Mouse (Mus musculus): Measurements from ENCODE around the gene Ccdc39.
A peak's percentile ranks its signal among the peaks of the same experiment; 100 is the strongest.

The Ccdc39 gene

GRCm38 (mm10) chr3:33843801-33844632 lies at the start of gene Ccdc39:
Gene Ccdc39 (minus strand): TSS chr3:33844310.
- peak; percentile 80 for DNase-seq

GRCm38 (mm10) chr3:33893433-33893832 lies 49.3 kb upstream of the Ccdc39 start:
- no peak for DNase-seq

GRCm38 (mm10) chr3:33887438-33887837 lies 43.3 kb upstream of the Ccdc39 start:
- no peak for DNase-seq

DNA sequence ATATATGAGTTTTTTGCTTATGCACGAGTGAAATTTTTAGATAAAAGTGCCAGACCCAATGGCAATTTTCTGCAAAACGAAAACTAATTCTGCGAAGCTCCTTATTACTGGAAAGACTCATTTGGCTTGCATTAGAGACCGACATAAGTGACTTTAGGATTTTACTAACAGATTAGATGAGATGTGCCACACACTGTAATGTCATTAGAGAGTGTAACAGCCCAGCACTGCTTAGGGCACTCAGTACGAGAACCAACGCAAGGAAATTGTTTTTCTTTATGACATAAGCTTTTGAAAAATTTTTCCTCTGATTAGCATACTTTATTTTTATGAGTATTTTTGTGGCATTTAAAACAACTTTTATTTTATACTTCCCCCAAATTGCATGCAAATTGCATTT lies 39.0 kb upstream of the Ccdc39 start:
- no peak for DNase-seq

DNA sequence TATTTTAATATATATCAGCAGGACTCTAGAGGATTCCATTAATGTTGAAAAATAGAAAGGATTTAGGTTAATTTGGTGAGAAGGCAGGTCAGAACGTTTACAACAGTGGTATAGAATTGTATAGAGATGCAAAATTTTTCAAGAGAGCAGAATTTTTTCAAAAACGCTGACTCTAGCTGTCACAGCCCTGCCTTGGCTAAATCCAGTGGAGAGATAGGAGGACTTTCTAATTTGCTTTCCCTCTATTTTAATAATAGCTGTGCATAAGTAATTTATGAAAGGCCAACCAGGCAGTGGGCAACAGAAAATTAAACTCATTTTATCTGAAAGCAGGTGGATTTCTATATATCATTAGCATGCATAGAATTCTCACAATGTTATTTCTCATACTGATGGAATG lies 38.6 kb upstream of the Ccdc39 start:
- no peak for DNase-seq

- DNase-seq = no peak
Measured at GRCm38 (mm10) chr3:33878661-33879060, 34.6 kb upstream of the Ccdc39 start.

DNA sequence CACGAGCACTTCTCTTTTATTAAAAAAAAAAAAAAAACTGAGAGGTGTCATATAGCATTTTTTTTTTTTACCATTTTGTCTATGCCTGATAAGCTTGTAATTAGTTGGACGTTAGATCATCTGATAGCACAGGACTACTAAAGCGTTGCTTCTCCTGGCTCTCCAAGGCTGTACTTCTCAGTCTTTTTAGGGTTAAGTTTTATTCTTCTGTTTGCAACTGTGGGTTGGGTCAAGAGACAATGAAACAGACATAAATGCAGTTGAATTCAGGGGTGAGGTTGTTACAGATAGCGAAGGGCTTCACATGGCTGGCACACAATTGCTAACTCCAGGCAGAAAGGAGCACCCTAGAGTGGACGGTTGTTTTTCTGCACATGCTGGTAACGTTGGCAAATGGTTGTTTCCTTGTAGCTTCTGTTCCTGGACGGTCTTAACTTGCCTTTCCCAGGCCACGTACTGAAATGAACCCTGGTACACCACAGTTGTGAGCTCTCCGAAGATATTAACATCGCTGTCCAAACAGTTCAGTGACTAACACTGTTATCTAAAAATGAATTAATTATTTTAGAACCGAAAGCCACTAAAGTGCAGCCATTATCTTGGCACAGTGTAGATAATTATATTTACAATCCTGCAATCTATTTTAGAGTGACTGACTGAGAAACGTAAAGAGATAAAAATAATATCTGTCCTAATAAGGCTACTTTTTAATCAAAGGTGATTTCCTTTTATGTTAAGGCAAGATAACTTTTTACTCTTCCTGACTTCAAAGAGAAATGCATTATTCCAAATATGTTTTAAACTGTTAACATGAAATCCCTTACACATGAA lies 30.6 kb upstream of the Ccdc39 start:
- no peak for DNase-seq

GRCm38 (mm10) chr3:33873837-33874236 lies 29.7 kb upstream of the Ccdc39 start:
- no peak for DNase-seq

- no peak for DNase-seq
Measured at GRCm38 (mm10) chr3:33873366-33873765, 29.3 kb upstream of the Ccdc39 start.

DNA sequence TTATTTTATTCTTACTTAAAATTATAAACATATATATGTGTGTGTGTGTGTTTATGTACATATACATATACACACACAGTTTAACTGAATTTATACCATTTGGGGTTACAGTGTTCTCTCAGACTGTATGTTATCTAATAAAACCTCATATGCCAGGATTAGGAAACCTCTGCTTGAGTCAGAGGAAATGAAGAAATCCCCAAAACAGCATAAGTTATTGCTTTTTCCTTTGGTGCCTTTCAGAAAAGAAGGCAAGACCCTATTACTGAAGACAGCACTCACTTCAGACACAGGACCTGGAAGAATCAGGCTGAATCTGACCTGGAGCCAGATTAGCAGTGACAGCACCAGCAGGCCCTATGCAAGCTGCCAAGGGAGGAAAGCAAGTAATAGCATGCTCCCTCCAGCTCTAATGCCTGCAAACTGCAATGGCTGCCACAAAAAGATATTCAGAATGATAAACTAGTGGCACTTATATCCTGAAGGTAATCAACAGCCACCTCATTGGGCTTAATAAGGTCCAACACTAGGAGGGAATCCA lies 20.0 kb upstream of the Ccdc39 start:
- no peak for DNase-seq

GRCm38 (mm10) chr3:33858939-33859338 lies 14.8 kb upstream of the Ccdc39 start:
- no peak for DNase-seq

DNA sequence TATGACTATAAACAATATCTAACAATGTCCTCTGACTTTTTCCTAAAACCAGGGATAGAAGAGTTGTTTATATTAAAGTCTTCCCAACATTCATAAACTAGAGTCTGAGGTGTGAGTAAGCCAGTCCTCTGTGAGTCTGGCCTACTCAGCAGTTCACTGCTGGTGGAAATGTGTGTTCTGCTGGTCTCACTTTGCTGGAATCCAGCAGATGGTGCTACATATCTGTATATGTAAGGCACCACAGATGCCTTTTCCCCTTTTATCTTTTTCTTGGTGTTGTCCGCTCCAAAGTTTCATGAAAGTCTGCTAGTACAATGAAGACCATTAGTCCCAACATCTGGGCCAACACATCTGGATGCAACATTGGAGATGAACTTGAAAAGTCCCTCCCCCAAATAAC lies 9.0 kb upstream of the Ccdc39 start:
- no peak for DNase-seq

DNA sequence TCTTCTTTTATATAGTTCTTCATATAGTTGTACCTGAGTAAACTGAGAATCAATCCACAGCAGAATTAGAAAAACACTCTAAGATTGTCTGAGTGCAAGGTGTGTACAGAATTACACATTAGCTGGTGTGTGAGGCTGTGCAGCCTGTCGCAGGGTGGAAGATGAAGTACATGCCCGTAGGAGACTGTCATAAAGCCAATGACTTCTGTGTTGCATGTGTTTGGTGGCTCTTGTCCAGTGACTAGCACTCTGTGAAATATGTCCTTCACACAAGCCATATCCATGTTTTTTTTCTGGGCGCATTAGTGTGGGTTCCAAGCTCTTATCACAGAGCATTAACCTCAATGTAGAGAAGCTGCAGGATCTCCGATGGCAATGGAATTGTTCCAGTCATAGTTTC lies 6.7 kb upstream of the Ccdc39 start:
- DNase-seq = no peak

GRCm38 (mm10) chr3:33846639-33847038 lies 2.5 kb upstream of the Ccdc39 start:
- DNase-seq = no peak

DNA sequence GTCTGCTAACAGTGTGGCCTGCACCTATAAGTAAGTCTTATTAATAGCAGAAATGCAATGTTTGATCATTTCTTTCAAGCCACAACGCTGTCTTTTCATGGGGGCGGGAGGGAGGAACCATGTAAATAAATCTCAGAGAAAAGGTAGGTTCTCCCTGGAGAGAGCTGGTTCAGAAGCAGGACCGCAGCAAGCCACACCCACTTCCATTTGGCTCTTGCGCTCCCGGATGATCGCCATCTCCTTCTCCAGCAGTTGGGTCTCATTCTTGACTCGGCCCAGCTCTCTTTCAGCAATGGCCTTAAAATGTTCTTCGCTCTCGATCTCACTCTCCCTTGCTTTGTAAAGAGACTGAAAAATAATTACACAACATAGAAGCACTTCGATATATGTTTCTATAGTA lies 5.2 kb downstream of the Ccdc39 start:
- DNase-seq = no peak

- DNase-seq = no peak
Measured at GRCm38 (mm10) chr3:33836576-33836975, 7.5 kb downstream of the Ccdc39 start.

DNA sequence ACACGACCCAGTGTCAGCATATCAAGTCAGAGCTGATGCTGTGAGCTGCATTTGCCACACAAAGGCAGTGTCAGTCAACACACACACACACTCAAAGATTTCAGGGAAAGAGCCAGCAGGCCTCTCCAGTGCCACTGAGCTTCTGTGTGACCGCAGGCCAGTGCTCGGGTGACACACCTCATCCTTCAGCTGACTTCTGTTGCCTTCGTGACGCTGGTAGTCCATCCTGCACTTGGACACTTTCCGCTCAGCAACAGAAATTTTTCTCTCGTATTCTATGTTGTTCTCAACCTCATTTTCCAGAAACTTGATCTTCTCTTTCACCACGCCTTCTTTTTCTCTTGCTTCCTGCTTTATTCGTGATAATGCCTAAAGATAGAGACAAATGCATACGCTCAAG lies 11.8 kb downstream of the Ccdc39 start:
- no peak for DNase-seq

GRCm38 (mm10) chr3:33824135-33824946 lies 19.8 kb downstream of the Ccdc39 start:
- peak; percentile 40 for DNase-seq

- DNase-seq = no peak
Measured at GRCm38 (mm10) chr3:33807151-33807550, 37.0 kb downstream of the Ccdc39 start.

- DNase-seq = no peak
Measured at GRCm38 (mm10) chr3:33800513-33800820, 43.6 kb downstream of the Ccdc39 start.

DNA sequence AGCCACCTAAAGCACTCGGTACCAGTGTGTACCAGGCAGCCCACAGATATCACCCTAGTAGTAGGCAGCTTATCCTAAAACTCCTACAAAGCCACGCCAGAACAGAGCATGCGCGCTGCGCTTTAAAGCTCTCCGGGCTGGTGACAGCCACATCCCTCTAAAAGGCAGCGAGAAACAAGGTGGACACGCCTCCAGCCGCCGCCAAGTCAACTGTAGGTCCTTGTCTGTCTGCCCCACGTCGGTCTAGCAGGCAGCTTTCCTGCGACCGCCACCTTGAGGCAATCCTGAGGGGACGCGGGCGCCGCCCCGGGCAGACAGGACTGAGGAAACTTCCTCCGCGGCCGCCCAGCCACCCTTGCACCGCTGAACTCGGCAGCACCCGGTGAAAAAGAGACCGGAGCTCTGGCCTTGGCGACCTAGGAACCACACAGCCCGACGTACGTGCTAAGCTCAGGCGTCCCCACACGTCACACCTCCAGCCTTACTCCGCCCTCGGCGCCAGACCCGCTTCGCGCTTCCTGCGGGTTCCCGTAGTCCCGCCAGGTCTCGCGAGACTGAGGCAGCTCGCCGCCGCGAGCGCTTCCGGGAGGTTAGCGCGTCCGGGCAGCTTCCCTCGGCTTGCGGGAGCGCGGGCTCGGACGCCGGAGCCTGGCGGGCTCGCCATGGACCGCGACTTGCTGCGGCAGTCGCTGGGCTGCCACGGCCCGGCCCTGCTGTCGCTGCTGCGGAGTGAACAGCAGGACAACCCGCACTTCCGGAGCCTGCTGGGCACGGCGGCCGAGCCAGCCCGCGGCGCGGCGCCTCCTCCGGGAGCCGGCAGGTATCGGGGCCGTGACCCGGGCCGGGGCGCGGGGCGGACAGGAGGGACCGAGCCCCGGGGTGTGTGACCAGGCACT lies 44.2 kb downstream of the Ccdc39 start, which contains the start of gene Ttc14:
Gene Ttc14, plus strand, starts transcription at position 216 of the 896 bp plus-strand sequence.
- DNase-seq = peak; percentile 97

DNA sequence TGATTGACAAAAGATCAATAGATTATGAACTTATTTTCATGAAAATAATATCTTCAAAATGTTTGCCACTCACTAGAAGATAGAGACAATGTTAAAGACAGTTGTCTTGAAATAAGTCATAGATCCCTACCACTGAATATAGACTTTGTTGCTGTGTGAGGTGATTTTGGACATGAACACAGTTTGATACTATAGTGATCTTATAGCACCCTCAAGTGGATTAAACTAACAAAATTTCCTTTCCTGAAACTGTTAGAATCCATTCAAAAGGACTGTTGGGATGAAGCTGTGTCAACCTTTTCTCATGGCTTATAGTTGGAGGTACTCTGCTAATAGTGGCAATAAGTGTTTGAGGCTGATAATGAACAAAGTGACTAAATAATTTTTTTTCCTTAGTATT lies 53.1 kb downstream of the Ccdc39 start:
- DNase-seq = no peak
